Mouse (Mus musculus) heart, embryonic 10.5 days (tissue): ENCODE results near the gene Traf2. TPM values are rescaled to one million over a fixed set of nuclear protein-coding genes. Genes with fewer than 3 reads are reported as not detected.

Experiments
- DNase-seq: peaks from one replicate; pipeline ENCODE4 v3.0.0-alpha.2; 2017; ENCODE audit warnings: low spot score
- H3K27ac ChIP-seq: fragments of 300-500 bp; sonication (generic); 2 replicates; pipeline ENCODE4 v1.5.1; 2016; ENCODE audit warnings: mild to moderate bottlenecking
- H3K27me3 ChIP-seq: fragments of 300-500 bp; sonication (generic); 2 replicates; pipeline ENCODE4 v1.6.1; 2016; ENCODE audit warnings: mild to moderate bottlenecking; ENCODE audit not compliant: poor library complexity, insufficient read depth, severe bottlenecking
- H3K36me3 ChIP-seq: fragments of 300-500 bp; sonication (generic); 2 replicates; pipeline ENCODE4 v1.6.1; 2016; ENCODE audit warnings: mild to moderate bottlenecking, moderate library complexity
- H3K4me1 ChIP-seq: fragments of 300-500 bp; sonication (generic); 2 replicates; pipeline ENCODE4 v1.6.1; 2016; ENCODE audit warnings: mild to moderate bottlenecking
- H3K4me3 ChIP-seq: fragments of 300-500 bp; sonication (generic); 2 replicates; pipeline ENCODE4 v1.5.1; 2016; ENCODE audit warnings: mild to moderate bottlenecking, moderate library complexity
- H3K9me3 ChIP-seq: fragments of 300-500 bp; sonication (generic); 2 replicates; pipeline ENCODE4 v1.6.1; 2016; ENCODE audit warnings: mild to moderate bottlenecking, moderate library complexity
- WGBS: fragments of 180-500 bp; shearing (Covaris S2); methylation state at CpG from one replicate; pipeline ENCODE4 v1.1.7; 2016; 5-methylcytosine and 5-hydroxymethylcytosine counted together
- polyA plus RNA-seq: library from polyadenylated mRNA; unstranded; fragments of >200 nt; fragmentation: Nextera tagmentation; extraction: Ambion mirVana; gene quantifications from 2 replicates; pipeline ENCODE4 v1.2.1, GENCODE M21; 2016

The Traf2 gene
- polyA plus RNA-seq, 1 experiment from 2014 or later = 30.9 TPM

DNA sequence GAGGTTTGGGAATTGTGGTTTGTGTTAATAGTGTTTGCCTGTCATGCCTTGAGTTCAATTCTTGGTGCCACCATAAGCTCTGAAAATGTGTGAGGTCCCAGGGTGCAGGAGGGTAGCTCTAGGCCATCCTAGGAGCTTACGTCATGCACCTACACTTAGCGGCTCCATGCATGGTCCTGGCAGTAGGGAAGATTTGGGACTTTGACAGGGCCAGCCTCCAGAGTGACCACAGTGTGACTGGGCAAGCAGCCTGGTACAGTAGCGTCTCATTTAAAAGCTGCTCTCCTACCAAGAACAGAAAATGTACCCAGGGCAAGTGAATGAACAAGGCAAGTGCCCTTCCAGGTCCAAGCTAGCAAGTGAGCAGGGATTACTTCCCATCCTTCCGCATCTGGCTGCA, 40.9 kb downstream of the Traf2 start:
- WGBS = 91% methylated on average over 4 of the region's 4 CpGs
- H3K27me3 ChIP-seq = no peaks in the 10 kb centered on the region
- H3K36me3 ChIP-seq = peaks cover 39% of the 10 kb centered on the region
- H3K4me3 ChIP-seq = no peak overlapping the region
- DNase-seq = peak; percentile 68
- peaks cover 15% of the 10 kb centered on the region for H3K4me1 ChIP-seq
- no peaks in the 10 kb centered on the region for H3K9me3 ChIP-seq
- H3K27ac ChIP-seq = no peak overlapping the region

- Histone ChIP-seq H3K36me3 (peaks cover 39% of the 10 kb centered on the region), H3K27me3 (no peaks in the 10 kb centered on the region), H3K4me1 (peaks cover 19% of the 10 kb centered on the region), H3K4me3 (no peak overlapping the region), H3K9me3 (no peaks in the 10 kb centered on the region), H3K27ac (no peak overlapping the region)
- 93% methylated on average over 1 of the region's 1 CpGs for WGBS
- DNase-seq = no peak
Measured at GRCm38 (mm10) chr2:25505000-25505399, 41.7 kb downstream of the Traf2 start.

- H3K27ac ChIP-seq = no peak overlapping the region
- H3K36me3 ChIP-seq = peaks cover 39% of the 10 kb centered on the region
- H3K27me3 ChIP-seq = no peaks in the 10 kb centered on the region
- no peak overlapping the region for H3K4me3 ChIP-seq
- H3K9me3 ChIP-seq = no peaks in the 10 kb centered on the region
- peak; percentile 68 for DNase-seq
- peaks cover 23% of the 10 kb centered on the region for H3K4me1 ChIP-seq
- WGBS = 88% methylated on average over 19 of the region's 19 CpGs
Measured at GRCm38 (mm10) chr2:25504538-25504937, 42.2 kb downstream of the Traf2 start.

DNA sequence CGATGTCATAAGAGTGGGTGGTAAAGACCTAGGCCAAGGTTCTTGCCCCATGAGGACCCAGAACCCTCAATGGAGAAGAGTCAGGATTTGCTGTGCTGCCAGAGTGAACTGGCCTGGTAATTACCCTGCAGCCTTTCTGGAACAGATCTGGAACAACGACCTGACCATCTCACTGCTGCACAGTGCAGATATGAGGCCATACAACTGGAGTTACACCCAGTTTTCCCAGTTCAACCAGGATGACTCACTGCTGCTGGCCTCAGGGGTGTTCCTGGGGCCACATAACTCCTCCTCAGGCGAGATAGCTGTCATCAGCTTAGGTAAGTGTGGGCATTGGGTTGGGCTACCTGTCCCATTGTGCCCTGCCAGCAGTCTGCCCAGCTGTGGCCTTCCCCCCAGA, 44.0 kb downstream of the Traf2 start:
- H3K9me3 ChIP-seq = no peaks in the 10 kb centered on the region
- no peaks in the 10 kb centered on the region for H3K27me3 ChIP-seq
- 76% methylated on average over 3 of the region's 3 CpGs for WGBS
- H3K4me1 ChIP-seq = peaks cover 40% of the 10 kb centered on the region
- H3K4me3 ChIP-seq = no peak overlapping the region
- no peak overlapping the region for H3K27ac ChIP-seq
- DNase-seq = peak; percentile 71
- H3K36me3 ChIP-seq = peaks cover 39% of the 10 kb centered on the region

DNA sequence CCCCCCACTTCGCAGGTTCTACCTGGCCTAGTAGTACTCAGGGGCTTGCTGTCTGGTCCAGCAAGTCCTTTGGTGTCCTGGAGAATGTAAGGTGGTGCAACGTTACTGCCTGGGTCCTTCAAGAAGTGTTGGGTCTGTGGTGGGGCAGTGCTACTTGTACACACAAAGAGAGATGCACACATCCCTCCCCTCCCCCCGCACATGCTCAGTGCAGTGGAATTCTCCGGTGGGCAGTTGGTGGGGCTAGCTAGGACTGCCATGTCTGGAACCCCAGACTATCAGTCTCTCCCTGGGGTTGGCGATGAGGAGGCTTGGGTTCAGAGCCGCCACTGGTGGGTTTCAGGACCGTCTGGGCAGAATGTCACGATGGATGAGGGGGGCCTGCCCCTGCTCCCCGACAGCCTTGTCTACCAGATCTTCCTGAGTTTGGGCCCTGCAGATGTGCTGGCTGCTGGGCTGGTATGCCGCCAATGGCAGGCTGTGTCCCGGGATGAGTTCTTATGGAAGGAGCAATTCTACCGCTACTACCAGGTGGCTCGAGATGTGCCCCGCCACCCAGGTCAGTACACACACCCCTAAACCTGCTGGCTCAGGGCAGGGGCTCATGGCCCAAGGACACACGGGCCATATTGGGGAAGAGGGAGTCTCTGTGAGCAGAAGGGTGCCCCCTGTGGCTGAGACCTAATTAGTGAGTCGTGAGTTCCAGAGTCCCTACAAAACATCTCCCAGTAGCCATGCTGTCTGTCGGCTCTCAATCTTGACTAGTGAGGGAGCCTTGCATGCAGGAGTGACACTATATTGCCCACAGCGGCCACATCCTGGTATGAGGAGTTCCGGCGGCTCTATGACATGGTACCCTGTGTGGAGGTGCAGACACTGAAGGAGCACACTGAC, 44.9 kb downstream of the Traf2 start, which contains the start of gene C8g:
Gene C8g, minus strand, starts transcription at position 127 of the 894 bp plus-strand sequence.
- H3K4me1 ChIP-seq = peaks cover 44% of the 10 kb centered on the region
- H3K9me3 ChIP-seq = no peaks in the 10 kb centered on the region
- H3K36me3 ChIP-seq = peaks cover 39% of the 10 kb centered on the region
- WGBS = 68% methylated on average over 20 of the region's 20 CpGs
- peak; percentile 75 for DNase-seq
- peak within 1 kb of the TSS; percentile 95 for H3K27ac ChIP-seq
- H3K27me3 ChIP-seq = no peaks in the 10 kb centered on the region
- peak within 1 kb of the TSS; percentile 91 for H3K4me3 ChIP-seq

GRCm38 (mm10) chr2:25500576-25501405, 45.9 kb downstream of the Traf2 start, which contains the start of gene Fbxw5:
Fbxw5 (plus strand) TSS chr2:25500750.
- peaks cover 35% of the 10 kb centered on the region for H3K36me3 ChIP-seq
- WGBS = under 1% methylated on average over 41 of the region's 44 CpGs
- peak within 1 kb of the TSS; percentile 95 for H3K27ac ChIP-seq
- peak; percentile 98 for DNase-seq
- peak within 1 kb of the TSS; percentile 91 for H3K4me3 ChIP-seq
- no peaks in the 10 kb centered on the region for H3K9me3 ChIP-seq
- H3K27me3 ChIP-seq = no peaks in the 10 kb centered on the region
- peaks cover 44% of the 10 kb centered on the region for H3K4me1 ChIP-seq

DNA sequence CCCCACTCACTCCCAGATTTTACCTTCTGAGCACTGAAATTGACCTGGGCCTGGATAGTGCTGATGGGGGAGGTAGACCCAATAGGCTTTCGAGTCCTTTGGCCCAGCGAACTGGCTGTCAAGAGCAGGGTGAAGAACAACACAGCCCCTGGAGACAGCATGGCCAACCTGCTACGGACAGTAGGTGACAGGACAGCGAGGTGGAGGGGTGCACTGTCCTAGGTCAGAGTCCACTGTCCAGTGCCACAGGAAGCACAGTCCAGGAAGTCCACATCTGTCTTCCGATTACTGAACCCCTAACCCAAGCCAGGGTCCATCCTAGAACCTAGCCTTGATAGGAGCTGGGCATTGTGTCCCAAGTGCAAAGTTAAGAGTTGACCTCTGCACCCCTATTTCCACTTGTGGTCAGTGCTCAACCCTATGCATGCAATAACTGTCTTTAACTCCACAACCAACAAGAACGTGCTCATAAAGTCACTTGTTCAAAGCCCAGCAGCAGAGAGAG, 46.6 kb downstream of the Traf2 start:
- H3K36me3 ChIP-seq = peaks cover 29% of the 10 kb centered on the region
- no peaks in the 10 kb centered on the region for H3K27me3 ChIP-seq
- no peak for DNase-seq
- peak overlapping the region; percentile 91 for H3K4me3 ChIP-seq
- peak overlapping the region; percentile 95 for H3K27ac ChIP-seq
- H3K4me1 ChIP-seq = peaks cover 44% of the 10 kb centered on the region
- WGBS = 68% methylated on average over 6 of the region's 6 CpGs
- H3K9me3 ChIP-seq = no peaks in the 10 kb centered on the region

- WGBS = 61% methylated on average over 15 of the region's 15 CpGs
- peaks cover 16% of the 10 kb centered on the region for H3K36me3 ChIP-seq
- H3K9me3 ChIP-seq = no peaks in the 10 kb centered on the region
- H3K4me1 ChIP-seq = peaks cover 44% of the 10 kb centered on the region
- H3K27ac ChIP-seq = peak overlapping the region; percentile 16; the same call in 1 of the 2 replicates
- DNase-seq = no peak
- H3K27me3 ChIP-seq = no peaks in the 10 kb centered on the region
- H3K4me3 ChIP-seq = no peak overlapping the region
Measured at GRCm38 (mm10) chr2:25498622-25499478, 47.9 kb downstream of the Traf2 start.

DNA sequence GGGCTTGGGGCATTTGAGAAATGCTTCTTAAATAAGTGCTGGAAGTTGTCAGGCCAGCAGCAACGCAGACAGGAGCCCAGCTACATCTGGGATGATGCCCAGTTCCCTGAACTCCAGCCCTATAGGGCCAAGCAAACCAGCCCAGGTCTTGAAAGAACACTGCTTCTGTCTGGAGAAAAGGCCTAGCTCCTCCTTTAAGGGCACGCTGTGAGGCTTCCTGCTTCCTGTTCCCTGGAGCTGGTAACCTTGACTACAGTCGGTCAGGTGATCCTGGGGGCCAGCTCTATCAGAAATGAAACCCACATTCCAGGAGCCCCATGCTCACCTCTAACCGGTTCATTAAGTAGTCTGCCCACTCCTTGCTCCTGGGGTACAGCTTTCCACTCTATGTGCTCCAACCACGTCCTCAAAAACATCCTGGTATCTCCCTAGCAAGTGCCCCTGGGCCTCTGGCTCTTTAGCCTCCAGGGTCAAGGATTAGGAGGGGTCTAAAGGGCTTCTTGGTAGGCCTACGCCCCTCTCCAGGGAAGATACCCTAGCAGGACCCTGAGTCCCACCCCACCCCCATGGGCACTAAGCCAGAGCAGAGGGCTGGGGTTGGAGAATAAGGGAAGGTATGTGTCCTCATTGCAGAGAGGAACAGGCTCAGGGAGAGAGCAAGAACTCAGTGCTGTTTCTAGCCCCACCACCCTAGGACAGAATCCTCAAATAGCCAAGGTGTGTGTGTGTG, 48.7 kb downstream of the Traf2 start:
- Histone ChIP-seq H3K27ac (peak overlapping the region; percentile 47; the same call in 1 of the 2 replicates), H3K9me3 (no peaks in the 10 kb centered on the region), H3K4me1 (peaks cover 44% of the 10 kb centered on the region), H3K27me3 (no peaks in the 10 kb centered on the region), H3K4me3 (no peak overlapping the region), H3K36me3 (peaks cover 8% of the 10 kb centered on the region)
- DNase-seq = no peak
- 55% methylated on average over 6 of the region's 6 CpGs for WGBS

DNA sequence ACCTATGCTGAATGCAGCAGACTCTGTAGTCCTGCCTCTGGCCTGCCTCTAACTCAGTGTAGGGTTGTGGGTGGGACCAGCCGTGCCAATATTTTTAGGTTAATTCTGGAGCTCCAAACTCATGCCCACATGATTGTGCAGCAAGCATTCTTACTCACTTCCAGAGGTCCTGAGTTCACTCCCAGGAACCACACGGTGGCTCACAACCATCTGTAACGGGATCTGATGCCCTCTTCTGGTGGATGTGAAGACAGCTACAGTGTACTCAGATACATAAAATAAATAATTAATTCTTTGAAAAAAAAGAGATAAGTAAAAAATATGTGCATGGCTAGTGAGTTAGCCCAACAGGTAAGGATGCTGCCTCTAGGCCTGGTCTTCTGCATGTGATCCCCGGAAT, 50.3 kb downstream of the Traf2 start:
- WGBS = 38% methylated on average over 4 of the region's 4 CpGs
- DNase-seq = no peak
- Histone ChIP-seq H3K36me3 (no peaks in the 10 kb centered on the region), H3K27ac (no peak overlapping the region), H3K4me1 (peaks cover 33% of the 10 kb centered on the region), H3K27me3 (no peaks in the 10 kb centered on the region), H3K9me3 (no peaks in the 10 kb centered on the region), H3K4me3 (no peak overlapping the region)

- no peak for DNase-seq
- WGBS = 79% methylated on average over 5 of the region's 5 CpGs
- no peaks in the 10 kb centered on the region for H3K36me3 ChIP-seq
Measured at GRCm38 (mm10) chr2:25493476-25493961, 53.2 kb downstream of the Traf2 start, which contains the start of gene Lcn12. Lcn12 (minus strand) TSS chr2:25493911.

More at GRCm38 (mm10) chr2:25493476-25493961, 53.2 kb downstream of the Traf2 start, which contains the start of gene Lcn12:
- no peak within 1 kb of the TSS for H3K4me3 ChIP-seq
- H3K27ac ChIP-seq = no peak within 1 kb of the TSS
- H3K9me3 ChIP-seq = no peaks in the 10 kb centered on the region
- 0 out of 2 replicates have a peak, but pooled peaks cover 6% of the 10 kb centered on the region for H3K27me3 ChIP-seq
- H3K4me1 ChIP-seq = peaks cover 12% of the 10 kb centered on the region
